Mouse (Mus musculus) liver (tissue): ENCODE data around the gene Ms4a10.

ENCODE experiments used
- DNase-seq: peaks from one replicate; pipeline ENCODE4 v3.0.0-alpha.2; 2020; ENCODE audit warnings: mixed read lengths

Gene Ms4a10

DNA sequence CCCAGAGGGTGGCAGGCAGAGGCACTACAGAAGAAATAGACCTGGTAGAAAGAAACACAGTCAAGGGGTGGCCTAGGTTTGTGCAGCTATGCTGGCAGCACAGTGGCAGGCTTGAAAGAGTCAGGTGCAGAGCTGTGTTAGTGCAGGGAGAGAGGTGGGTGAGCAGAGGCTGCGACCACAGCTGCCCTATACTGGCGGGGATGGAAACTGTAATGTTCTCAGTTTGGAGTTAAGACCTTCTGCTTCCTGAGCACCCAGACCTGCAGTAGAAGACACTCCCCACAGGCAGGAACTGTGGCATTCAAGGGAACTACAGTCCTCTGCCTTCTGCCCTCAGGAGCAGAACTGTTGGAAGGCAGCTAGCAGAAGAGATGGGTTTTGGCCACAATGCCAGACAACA lies 59.6 kb downstream of the Ms4a10 start:
- no peak for DNase-seq

DNA sequence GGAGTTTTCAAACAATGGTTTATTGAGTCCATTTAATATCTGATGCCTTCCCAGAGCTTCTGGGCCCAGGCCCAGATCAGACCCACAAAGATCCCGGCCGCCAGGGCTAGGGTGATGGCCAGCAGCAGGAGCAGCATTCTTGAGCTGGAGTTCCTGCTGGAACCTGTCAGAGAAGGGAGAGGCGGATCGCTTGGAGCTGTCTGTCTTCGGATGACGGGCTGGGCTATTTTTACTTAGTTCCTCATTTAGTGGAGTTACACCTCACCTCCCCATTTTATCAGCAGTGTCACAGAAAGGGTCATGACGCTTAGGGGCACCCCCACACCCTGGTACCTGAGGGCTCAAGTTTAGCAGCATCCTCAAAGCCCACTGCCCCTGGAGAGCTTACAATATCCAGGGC lies 60.2 kb downstream of the Ms4a10 start:
- no peak for DNase-seq
